Mouse (Mus musculus): ENCODE measurements around the gene Ceacam5. TPM values are rescaled to one million over a fixed set of nuclear protein-coding genes. Genes with fewer than 3 reads are reported as not detected.

The Ceacam5 gene
- polyA plus RNA-seq (2014; fragmentation: Nextera tagmentation; extraction: Ambion mirVana), result not detected in 2 replicates

GRCm38 (mm10) chr7:17712938-17713337 is at the start of gene Ceacam5:
Ceacam5 (plus strand) TSS chr7:17713238.
- no peak within 1 kb of the TSS for H3K27ac ChIP-seq (ENCODE audit: low read depth, low read length)
- peaks cover 11% of the 10 kb centered on the region; the same call in 1 of the 2 replicates for H3K9me3 ChIP-seq (ENCODE audit: control insufficient read depth, low read length)
- H3K9ac ChIP-seq (replicated peaks; ENCODE audit: low read depth, low read length), result no peak within 1 kb of the TSS
- no peaks in the 10 kb centered on the region for H3K4me1 ChIP-seq (ENCODE audit: control insufficient read depth, insufficient read depth, low read length)
- no peak for ATAC-seq (ENCODE audit: low read depth)
- no peaks in the 10 kb centered on the region for H3K27me3 ChIP-seq (ENCODE audit: control insufficient read depth, insufficient read depth, low read length)
- 59% methylated on average over 1 of the region's 1 CpGs for WGBS
- H3K4me2 ChIP-seq (ENCODE audit: low read depth, low read length), result no peak within 1 kb of the TSS
- H3K36me3 ChIP-seq (ENCODE audit: control insufficient read depth, insufficient read depth, low read length), result no peaks in the 10 kb centered on the region
- H3K4me3 ChIP-seq (ENCODE audit: low read depth, low read length), result no peak within 1 kb of the TSS

Other genes with a start within 250 kb of the Ceacam5 start
- gene Ceacam14, start 99.4 kb downstream of the Ceacam5 start, polyA plus RNA-seq (2014; fragmentation: Nextera tagmentation; extraction: Ambion mirVana), result not detected in 2 replicates
- not detected in 2 replicates for gene Gm5155, start 158.5 kb downstream of the Ceacam5 start, polyA plus RNA-seq (2014; fragmentation: Nextera tagmentation; extraction: Ambion mirVana)

Measured in neural tube, embryonic 14.5 days (tissue).